Mouse (Mus musculus): ENCODE data around the gene Ifit1bl2.
"Not testable (repeated sequence)": the region's sequence is repeated elsewhere in the genome, so short reads cannot be mapped to it uniquely, and the experiment has no call there.

The Ifit1bl2 gene

GRCm38 (mm10) chr19:34607237-34608051 is 33.1 kb downstream of the Ifit1bl2 start, which contains the start of gene Ifit3b:
TSS of gene Ifit3b (plus strand) at chr19:34607970.
- not testable (repeated sequence) for DNase-seq

- no peak for DNase-seq
Measured at GRCm38 (mm10) chr19:34605472-34605871, 35.1 kb downstream of the Ifit1bl2 start.

GRCm38 (mm10) chr19:34601888-34602287 is 38.7 kb downstream of the Ifit1bl2 start, which contains the start of gene Ifit1bl1:
TSS of gene Ifit1bl1 (minus strand) at chr19:34601956.
- DNase-seq: not testable (repeated sequence)

- peak in 1 of 2 experiments; percentile 15 for DNase-seq
Measured at GRCm38 (mm10) chr19:34599250-34599649, 41.3 kb downstream of the Ifit1bl2 start.

GRCm38 (mm10) chr19:34598341-34598740 is 42.2 kb downstream of the Ifit1bl2 start:
- DNase-seq: peak; percentile 83 to 85

- DNase-seq: peak; percentile 9 to 21
Measured at GRCm38 (mm10) chr19:34596811-34597210, 43.7 kb downstream of the Ifit1bl2 start.

- not testable (repeated sequence) for DNase-seq
Measured at GRCm38 (mm10) chr19:34594523-34594922, 46.0 kb downstream of the Ifit1bl2 start.

- DNase-seq: no peak
Measured at GRCm38 (mm10) chr19:34593456-34593855, 47.1 kb downstream of the Ifit1bl2 start.

GRCm38 (mm10) chr19:34588959-34589358 is 51.6 kb downstream of the Ifit1bl2 start:
- DNase-seq: no peak

- DNase-seq: not testable (repeated sequence)
Measured at GRCm38 (mm10) chr19:34587898-34588692, 52.4 kb downstream of the Ifit1bl2 start.

GRCm38 (mm10) chr19:34585740-34586458 is 54.6 kb downstream of the Ifit1bl2 start:
- DNase-seq: not testable (repeated sequence)

- not testable (repeated sequence) for DNase-seq
Measured at GRCm38 (mm10) chr19:34583126-34583766, 57.3 kb downstream of the Ifit1bl2 start, which contains the start of gene Ifit3. TSS of gene Ifit3 (plus strand) at chr19:34583531.

- not testable (repeated sequence) for DNase-seq
Measured at GRCm38 (mm10) chr19:34582696-34583095, 57.8 kb downstream of the Ifit1bl2 start.

- no peak for DNase-seq
Measured at GRCm38 (mm10) chr19:34577121-34577520, 63.4 kb downstream of the Ifit1bl2 start.

GRCm38 (mm10) chr19:34573650-34574049 is 66.9 kb downstream of the Ifit1bl2 start:
- DNase-seq: no peak

GRCm38 (mm10) chr19:34571080-34571479 is 69.5 kb downstream of the Ifit1bl2 start:
- DNase-seq: no peak

- DNase-seq: no peak
Measured at GRCm38 (mm10) chr19:34569896-34570476, 70.6 kb downstream of the Ifit1bl2 start.

GRCm38 (mm10) chr19:34568988-34569895 is 71.3 kb downstream of the Ifit1bl2 start:
- DNase-seq: no peak
